In the genomic region with DNA sequence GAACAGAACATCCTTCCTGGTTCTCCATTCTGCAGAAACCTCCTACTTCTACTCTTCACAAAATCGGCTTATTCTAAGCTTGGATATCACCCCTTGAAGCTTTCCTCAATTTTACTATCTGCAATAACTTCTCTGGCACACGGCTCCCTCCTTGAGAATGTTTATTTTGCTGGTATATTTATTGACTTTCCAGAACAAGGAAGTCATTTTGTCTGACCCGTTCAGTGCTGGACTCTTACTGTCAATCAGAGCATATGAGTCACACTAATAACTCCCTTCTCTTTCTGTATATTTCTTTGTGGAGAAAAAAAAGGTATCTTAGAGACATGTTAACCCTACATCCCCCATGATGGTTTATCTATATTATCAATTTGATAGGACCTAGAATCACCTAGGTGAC, we compare ENCODE assay signal across 16 mouse cellular contexts.
"Had no signal": no experiment of that assay in that cellular context is flagged by ENCODE, and none has a peak within 500 bp of the region (broad histone marks: within the 10 kb centered on the region; RNA-seq: fewer than 3 reads in every experiment).

No protein-coding gene starts in this region.

- H3K27me3 ChIP-seq: limb, embryonic 12.5 days; liver, embryonic 13.5 days; lung, embryonic 15.5 days; midbrain, embryonic 13.5 days; neural tube, embryonic 15.5 days had no signal

- H3K4me2 ChIP-seq: limb, embryonic 12.5 days; liver, embryonic 13.5 days; lung, embryonic 15.5 days; midbrain, embryonic 13.5 days; neural tube, embryonic 15.5 days had no signal

- H3K4me3 ChIP-seq: limb, embryonic 12.5 days; liver, embryonic 13.5 days; lung, embryonic 15.5 days; midbrain, embryonic 13.5 days; myocyte; neural tube, embryonic 15.5 days had no signal

- H3K9me3 ChIP-seq: limb, embryonic 12.5 days; liver, embryonic 13.5 days; lung, embryonic 15.5 days; midbrain, embryonic 13.5 days; neural tube, embryonic 15.5 days had no signal

- H3K9ac ChIP-seq: limb, embryonic 12.5 days; liver, embryonic 13.5 days; liver, postnatal 0 days; lung, embryonic 15.5 days; midbrain, embryonic 13.5 days; neural tube, embryonic 15.5 days had no signal

- H3K4me1 ChIP-seq: limb, embryonic 12.5 days; liver, embryonic 13.5 days; midbrain, embryonic 13.5 days; neural tube, embryonic 15.5 days had no signal

- H3K36me3 ChIP-seq: limb, embryonic 12.5 days; liver, embryonic 13.5 days; lung, embryonic 15.5 days; midbrain, embryonic 13.5 days; neural tube, embryonic 15.5 days had no signal

- DNase-seq: kidney, adult 11 months; layer of hippocampus, adult 9-11 months; liver; liver, embryonic 13.5 days; liver, postnatal 0 days; lung, postnatal 14 days; right cerebral cortex, adult 18-20 months; right cerebral cortex, postnatal 25 days; thymus, adult 18-20 months; thymus, postnatal 14 days had no signal

- H3K27ac ChIP-seq: limb, embryonic 12.5 days; liver, embryonic 13.5 days; lung, embryonic 15.5 days; macrophage; midbrain, embryonic 13.5 days; neural tube, embryonic 15.5 days had no signal

- ATAC-seq: liver, postnatal 0 days; midbrain, embryonic 13.5 days had no signal
